15 mouse cellular contexts compared by ENCODE assay signal in genomic region chr4:139335507-139335906, GRCm38 (mm10). TPM values are rescaled to one million over a fixed set of nuclear protein-coding genes. Genes with fewer than 3 reads are reported as not detected.
A peak's percentile ranks its signal among the peaks of the same experiment; 100 is the strongest.
DNase-seq lines count a peak whose midpoint lies in the region; ATAC-seq and TF ChIP-seq lines count a peak whose summit lies in the region.
"Had no signal": no experiment of that assay in that cellular context is flagged by ENCODE, and none has a peak within 500 bp of the region (broad histone marks: within the 10 kb centered on the region; RNA-seq: fewer than 3 reads in every experiment).

No protein-coding gene starts in this region.

- no peak for ATAC-seq in heart, embryonic 13.5 days (ENCODE audit: extremely low read depth, insufficient number of reproducible peaks, low FRiP score, low TSS enrichment)
- peak; percentile 85 for ATAC-seq in liver, embryonic 15.5 days (ENCODE audit: insufficient read depth)
- no peak for ATAC-seq in forebrain, embryonic 15.5 days (replicated peaks)
- ATAC-seq: activated CD4-positive, CD25-positive, alpha-beta regulatory T cell, adult 4 months had no signal

- 26% methylated on average over 7 of the region's 7 CpGs for WGBS in heart, embryonic 13.5 days
- 15% methylated on average over 7 of the region's 7 CpGs for WGBS in liver, embryonic 15.5 days (ENCODE audit: insufficient replicate concordance)
- 72% methylated on average over 7 of the region's 7 CpGs for WGBS in forebrain, embryonic 15.5 days

- H3K79me2 ChIP-seq in MEL (ENCODE audit: control insufficient read depth, insufficient read depth, low read length, poor library complexity): no peaks in the 10 kb centered on the region

- H3K9ac ChIP-seq in heart, embryonic 13.5 days: no peak overlapping the region
- peak overlapping the region; percentile 60 for H3K9ac ChIP-seq in MEL (ENCODE audit: control insufficient read depth, low read depth, low read length, poor library complexity, severe bottlenecking)
- H3K9ac ChIP-seq in liver, embryonic 15.5 days: peak overlapping the region; percentile 57
- H3K9ac ChIP-seq in forebrain, embryonic 15.5 days (replicated peaks): no peak overlapping the region
- H3K9ac ChIP-seq: embryonic facial prominence, embryonic 13.5 days had no signal

- H3K27me3 ChIP-seq in heart, embryonic 13.5 days (replicated peaks): peaks cover 49% of the 10 kb centered on the region
- H3K27me3 ChIP-seq in MEL (ENCODE audit: control insufficient read depth in 1 of 2, insufficient read depth in 2 of 2, low read length in 2 of 2): no peaks in the 10 kb centered on the region
- no peaks in the 10 kb centered on the region for H3K27me3 ChIP-seq in erythroblast, embryonic 14.5 days (ENCODE audit: control insufficient read depth)
- no peaks in the 10 kb centered on the region for H3K27me3 ChIP-seq in liver, embryonic 15.5 days
- peaks cover 4% of the 10 kb centered on the region; the same call in 1 of the 2 replicates for H3K27me3 ChIP-seq in forebrain, embryonic 15.5 days

- no peaks in the 10 kb centered on the region for H3K36me3 ChIP-seq in heart, embryonic 13.5 days
- H3K36me3 ChIP-seq in MEL (ENCODE audit: control insufficient read depth in 1 of 2, insufficient read depth in 2 of 2, low read length in 2 of 2): peaks cover 0 to 7% of the 10 kb centered on the region in 2 experiments; a peak in 2 of 4 replicates
- peaks cover 5% of the 10 kb centered on the region for H3K36me3 ChIP-seq in erythroblast, embryonic 14.5 days (ENCODE audit: control insufficient read depth)
- H3K36me3 ChIP-seq in liver, embryonic 15.5 days (replicated peaks): no peaks in the 10 kb centered on the region
- no peaks in the 10 kb centered on the region for H3K36me3 ChIP-seq in forebrain, embryonic 15.5 days
- H3K36me3 ChIP-seq: embryonic facial prominence, embryonic 13.5 days; midbrain, embryonic 10.5 days had no signal

- H3K4me1 ChIP-seq in heart, embryonic 13.5 days: peaks cover 14% of the 10 kb centered on the region
- H3K4me1 ChIP-seq in MEL (ENCODE audit: control insufficient read depth in 1 of 2, insufficient read depth in 2 of 2, low read length in 2 of 2): peaks cover 0 to 12% of the 10 kb centered on the region in 2 experiments; a peak in 1 of 4 replicates
- peaks cover 72% of the 10 kb centered on the region for H3K4me1 ChIP-seq in erythroblast, embryonic 14.5 days (ENCODE audit: control insufficient read depth)
- H3K4me1 ChIP-seq in liver, embryonic 15.5 days (replicated peaks): peaks cover 55% of the 10 kb centered on the region
- no peaks in the 10 kb centered on the region for H3K4me1 ChIP-seq in forebrain, embryonic 15.5 days
- H3K4me1 ChIP-seq: embryonic facial prominence, embryonic 13.5 days had no signal

- DNase-seq in heart, adult 8-10 months (ENCODE audit: low spot score): no peak
- peak; percentile 97 for DNase-seq in MEL (ENCODE audit: low read depth, low spot score)
- no peak for DNase-seq in frontal cortex, postnatal 10 days (ENCODE audit: low spot score in 2 of 2)
- DNase-seq in right cerebral cortex, postnatal 14 days: no peak
- DNase-seq: B cell, adult 2 months; cerebellum, postnatal 10 days; gastrocnemius, postnatal 25 days; heart, postnatal 14 days had no signal

- peak in 1 of 2 experiments; percentile 44; a peak in 1 of 4 replicates for TF ChIP-seq POLR2A in MEL (IDR thresholded peaks at IDR 0.05; ENCODE audit: control insufficient read depth in 1 of 2, insufficient read depth in 1 of 2, low read depth in 1 of 2, low read length in 2 of 2, poor library complexity in 1 of 2)

- peak overlapping the region; percentile 25 for H3K4me2 ChIP-seq in heart, embryonic 13.5 days
- H3K4me2 ChIP-seq in liver, embryonic 15.5 days: peak overlapping the region; percentile 80
- H3K4me2 ChIP-seq in forebrain, embryonic 15.5 days (replicated peaks): no peak overlapping the region
- H3K4me2 ChIP-seq: embryonic facial prominence, embryonic 13.5 days had no signal

- TF ChIP-seq CTCF in MEL (IDR thresholded peaks at IDR 0.05 in 2 of 3, conservative IDR thresholded peaks at IDR 0.05 in 1 of 3; ENCODE audit: control insufficient read depth in 1 of 3, insufficient read depth in 1 of 3, low read depth in 2 of 3, low read length in 3 of 3, poor library complexity in 1 of 3, severe bottlenecking in 1 of 3): no peak

- TF ChIP-seq RAD21 in MEL (IDR thresholded peaks at IDR 0.05; ENCODE audit: low read depth, low read length): no peak

- H3K27ac ChIP-seq in heart, embryonic 13.5 days (replicated peaks): no peak overlapping the region; the same call in 1 of the 2 replicates
- peak overlapping the region; percentile 98 for H3K27ac ChIP-seq in MEL (ENCODE audit: control insufficient read depth, low read depth, low read length)
- peak overlapping the region; percentile 99 for H3K27ac ChIP-seq in liver, embryonic 15.5 days (replicated peaks)
- no peak overlapping the region for H3K27ac ChIP-seq in forebrain, embryonic 15.5 days (replicated peaks)
- H3K27ac ChIP-seq: embryonic facial prominence, embryonic 13.5 days; midbrain, embryonic 10.5 days had no signal

- peak; percentile 95 to 96 for TF ChIP-seq EP300 in MEL (IDR thresholded peaks at IDR 0.05; ENCODE audit: low read depth in 1 of 2, low read length in 2 of 2)

- H3K9me3 ChIP-seq in heart, embryonic 13.5 days: no peaks in the 10 kb centered on the region
- H3K9me3 ChIP-seq in MEL (replicated peaks; ENCODE audit: insufficient read depth, low read length): no peaks in the 10 kb centered on the region
- no peaks in the 10 kb centered on the region for H3K9me3 ChIP-seq in erythroblast, embryonic 14.5 days (ENCODE audit: control insufficient read depth, low read length)
- no peaks in the 10 kb centered on the region for H3K9me3 ChIP-seq in liver, embryonic 15.5 days (replicated peaks)
- no peaks in the 10 kb centered on the region for H3K9me3 ChIP-seq in forebrain, embryonic 15.5 days
- H3K9me3 ChIP-seq: embryonic facial prominence, embryonic 13.5 days; midbrain, embryonic 10.5 days had no signal

- no peak overlapping the region for H3K4me3 ChIP-seq in heart, embryonic 13.5 days
- H3K4me3 ChIP-seq in MEL (ENCODE audit: control insufficient read depth in 1 of 2, insufficient read depth in 1 of 2, low read depth in 2 of 2, low read length in 2 of 2): no peak overlapping the region
- peak overlapping the region; percentile 75 for H3K4me3 ChIP-seq in erythroblast, embryonic 14.5 days (replicated peaks)
- H3K4me3 ChIP-seq in liver, embryonic 15.5 days (replicated peaks): peak overlapping the region; percentile 62
- H3K4me3 ChIP-seq in forebrain, embryonic 15.5 days: no peak overlapping the region
- H3K4me3 ChIP-seq: embryonic facial prominence, embryonic 13.5 days; midbrain, embryonic 10.5 days had no signal

RNA-seq across cellular contexts. Expression of gene Mrto4, which starts 16.9 kb away (rescaled TPM):
- 77.9 and 91.9 TPM in 2 replicates for polyA plus RNA-seq in heart, embryonic 13.5 days (2015; fragmentation: Nextera tagmentation; extraction: Ambion mirVana)
- 10 to 100 TPM; 24.7 to 32.0 (median 29.1) TPM for total RNA-seq in heart, adult 8-10 months (2022)
- total RNA-seq in MEL (2012; rRNA removed): 320 and 353 TPM in 2 replicates
- 100 to 1,000 TPM in 1 of 2 experiments, not detected in 1; 253 TPM for polyA plus RNA-seq in MEL (2012; ENCODE audit: insufficient read depth in 1 of 2, insufficient read length in 2 of 2, low read depth in 1 of 2, low replicate concordance in 2 of 2, missing spikeins in 1 of 2)
- polyA plus RNA-seq in erythroblast, embryonic 14.5 days (2012): 6.4 and 7.7 TPM in 2 replicates
- polyA plus RNA-seq in liver, embryonic 15.5 days (2015; fragmentation: Nextera tagmentation; extraction: Ambion mirVana): 78.7 and 83.7 TPM in 2 replicates
- polyA plus RNA-seq in forebrain, embryonic 15.5 days (2015; fragmentation: Nextera tagmentation; extraction: Ambion mirVana): 109 and 115 TPM in 2 replicates

RNA-seq across cellular contexts. Expression of gene Emc1, which starts 16.9 kb away (rescaled TPM):
- 39.6 and 41.0 TPM in 2 replicates for polyA plus RNA-seq in heart, embryonic 13.5 days (2015; fragmentation: Nextera tagmentation; extraction: Ambion mirVana)
- total RNA-seq in heart, adult 8-10 months (2022): 10 to 100 TPM; 44.8 to 58.9 (median 48.6) TPM
- total RNA-seq in MEL (2012; rRNA removed): 40.1 and 50.4 TPM in 2 replicates
- 10 to 100 TPM in 1 of 2 experiments, not detected in 1; 17.3 TPM for polyA plus RNA-seq in MEL (2012; ENCODE audit: insufficient read depth in 1 of 2, insufficient read length in 2 of 2, low read depth in 1 of 2, low replicate concordance in 2 of 2, missing spikeins in 1 of 2)
- 0.37 and 0.43 TPM in 2 replicates for polyA plus RNA-seq in erythroblast, embryonic 14.5 days (2012)
- 13.5 and 13.9 TPM in 2 replicates for polyA plus RNA-seq in liver, embryonic 15.5 days (2015; fragmentation: Nextera tagmentation; extraction: Ambion mirVana)
- 37.9 and 38.8 TPM in 2 replicates for polyA plus RNA-seq in forebrain, embryonic 15.5 days (2015; fragmentation: Nextera tagmentation; extraction: Ambion mirVana)

RNA-seq across cellular contexts. Expression of gene Ubr4, which starts 16.9 kb away (rescaled TPM):
- 53.2 and 53.4 TPM in 2 replicates for polyA plus RNA-seq in heart, embryonic 13.5 days (2015; fragmentation: Nextera tagmentation; extraction: Ambion mirVana)
- total RNA-seq in heart, adult 8-10 months (2022): 100 to 1,000 TPM; 103 to 136 (median 112) TPM
- 81.9 and 94.9 TPM in 2 replicates for total RNA-seq in MEL (2012; rRNA removed)
- 100 to 1,000 TPM; 177 to 270 TPM for polyA plus RNA-seq in MEL (2012; ENCODE audit: insufficient read depth in 1 of 2, insufficient read length in 2 of 2, low read depth in 1 of 2, low replicate concordance in 2 of 2, missing spikeins in 1 of 2)
- polyA plus RNA-seq in erythroblast, embryonic 14.5 days (2012): 14.8 and 24.3 TPM in 2 replicates
- 39.5 and 49.1 TPM in 2 replicates for polyA plus RNA-seq in liver, embryonic 15.5 days (2015; fragmentation: Nextera tagmentation; extraction: Ambion mirVana)
- polyA plus RNA-seq in forebrain, embryonic 15.5 days (2015; fragmentation: Nextera tagmentation; extraction: Ambion mirVana): 79.5 and 85.6 TPM in 2 replicates

RNA-seq across cellular contexts. Expression of gene Akr7a5, which starts 25.0 kb away (rescaled TPM):
- polyA plus RNA-seq in heart, embryonic 13.5 days (2015; fragmentation: Nextera tagmentation; extraction: Ambion mirVana): 65.3 and 66.3 TPM in 2 replicates
- 10 to 100 TPM; 51.6 to 59.7 (median 56.5) TPM for total RNA-seq in heart, adult 8-10 months (2022)
- total RNA-seq in MEL (2012; rRNA removed): 30.1 and 39.4 TPM in 2 replicates
- 10 to 100 TPM in 1 of 2 experiments, not detected in 1; 43.2 TPM for polyA plus RNA-seq in MEL (2012; ENCODE audit: insufficient read depth in 1 of 2, insufficient read length in 2 of 2, low read depth in 1 of 2, low replicate concordance in 2 of 2, missing spikeins in 1 of 2)
- polyA plus RNA-seq in erythroblast, embryonic 14.5 days (2012): 2.4 and 2.7 TPM in 2 replicates
- 48.3 and 57.1 TPM in 2 replicates for polyA plus RNA-seq in liver, embryonic 15.5 days (2015; fragmentation: Nextera tagmentation; extraction: Ambion mirVana)
- 57.3 and 60.2 TPM in 2 replicates for polyA plus RNA-seq in forebrain, embryonic 15.5 days (2015; fragmentation: Nextera tagmentation; extraction: Ambion mirVana)

RNA-seq across cellular contexts. Expression of gene Pqlc2, which starts 25.0 kb away (rescaled TPM):
- 8.8 and 10.2 TPM in 2 replicates for polyA plus RNA-seq in heart, embryonic 13.5 days (2015; fragmentation: Nextera tagmentation; extraction: Ambion mirVana)
- 1 to 10 TPM; 5.1 to 6.9 (median 5.5) TPM for total RNA-seq in heart, adult 8-10 months (2022)
- 5.2 and 5.3 TPM in 2 replicates for total RNA-seq in MEL (2012; rRNA removed)
- polyA plus RNA-seq in MEL (2012; ENCODE audit: insufficient read depth in 1 of 2, insufficient read length in 2 of 2, low read depth in 1 of 2, low replicate concordance in 2 of 2, missing spikeins in 1 of 2): 10 to 100 TPM in 1 of 2 experiments, not detected in 1; 12.0 TPM
- 0.74 and 0.82 TPM in 2 replicates for polyA plus RNA-seq in erythroblast, embryonic 14.5 days (2012)
- 12.7 and 15.2 TPM in 2 replicates for polyA plus RNA-seq in liver, embryonic 15.5 days (2015; fragmentation: Nextera tagmentation; extraction: Ambion mirVana)
- 10.5 and 10.6 TPM in 2 replicates for polyA plus RNA-seq in forebrain, embryonic 15.5 days (2015; fragmentation: Nextera tagmentation; extraction: Ambion mirVana)

Comparison
In these comparisons a context has a peak if more than half of its experiments do, and no peak if none do; other contexts are left out.
1. H3K27ac ChIP-seq: peak in MEL (single experiment) and liver, embryonic 15.5 days (single experiment); none in heart, embryonic 13.5 days (single experiment) and forebrain, embryonic 15.5 days (single experiment).
2. H3K4me3 ChIP-seq: peak in erythroblast, embryonic 14.5 days (single experiment) and liver, embryonic 15.5 days (single experiment); none in heart, embryonic 13.5 days (single experiment), MEL (0 of 2) and forebrain, embryonic 15.5 days (single experiment).
3. H3K9ac ChIP-seq: peak in MEL (single experiment) and liver, embryonic 15.5 days (single experiment); none in heart, embryonic 13.5 days (single experiment) and forebrain, embryonic 15.5 days (single experiment).